Mouse (Mus musculus): ENCODE data around the gene Ndufaf7. TPM values are rescaled to one million over a fixed set of nuclear protein-coding genes. Genes with fewer than 3 reads are reported as not detected.

The Ndufaf7 gene
- polyA plus RNA-seq (2017; shearing (Covaris generic)): 25.0 TPM

DNA sequence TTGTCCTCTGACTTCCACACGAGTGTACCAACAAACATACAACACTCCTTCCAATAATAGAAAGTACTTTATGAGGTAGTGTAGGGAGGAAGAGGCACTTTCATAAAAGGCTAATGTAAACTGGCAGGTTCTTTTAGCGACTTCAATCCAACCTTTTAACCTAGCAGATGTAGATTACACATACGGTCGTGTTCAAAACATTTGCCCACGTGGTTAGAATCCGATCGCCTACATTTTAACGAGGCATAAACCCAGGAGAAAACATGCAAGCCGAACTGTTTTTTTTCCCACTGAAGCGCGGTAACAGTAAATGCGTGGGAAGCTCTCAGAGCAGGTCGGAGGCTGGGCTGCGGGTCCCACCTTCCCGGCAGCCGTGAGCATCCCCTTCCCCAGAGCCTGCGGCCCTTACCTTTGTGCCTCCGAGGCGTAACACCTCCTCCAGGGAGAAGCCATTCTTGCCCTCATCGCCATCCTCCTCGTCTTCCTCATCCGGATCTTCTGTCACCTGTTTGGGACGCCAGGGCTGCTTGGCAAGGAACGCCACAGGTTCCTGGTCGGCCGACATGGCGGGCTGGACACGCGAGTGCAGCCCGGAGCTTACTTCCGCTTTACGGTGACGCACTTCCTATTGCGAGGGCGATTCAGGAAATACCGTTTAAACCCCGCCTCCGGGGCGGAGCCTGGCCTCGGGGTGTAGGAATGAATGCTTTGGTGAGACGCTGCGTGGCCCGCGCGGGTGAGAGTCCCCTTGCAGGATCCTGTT lies at the start of gene Ndufaf7, which contains the start of gene Cebpz:
Ndufaf7 (plus strand) TSS at position 671 of the 763 bp plus-strand sequence.
Cebpz (minus strand) TSS at position 601 of the 763 bp plus-strand sequence.

DNA sequence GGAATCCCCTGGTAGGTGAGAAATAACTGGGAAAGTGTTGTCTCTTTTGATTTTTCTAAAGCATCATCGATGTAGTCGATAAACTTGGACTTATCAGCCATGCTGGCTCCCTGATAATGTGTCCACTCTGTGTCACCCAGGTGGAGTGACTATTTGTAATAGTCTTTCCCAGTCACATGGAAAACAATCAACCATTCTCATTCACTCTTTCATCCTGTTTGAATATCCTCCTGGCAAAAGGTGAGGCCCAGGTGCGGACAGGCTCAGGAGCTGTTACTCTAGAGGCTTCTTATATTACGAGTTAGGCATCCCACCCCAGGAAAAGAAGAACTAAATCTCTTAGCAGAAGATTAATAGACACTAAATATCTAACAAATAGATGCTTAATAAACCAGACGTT lies 30.0 kb upstream of the Ndufaf7 start, which contains the start of gene Sult6b1:
Sult6b1 (minus strand) TSS at position 101 of the 400 bp plus-strand sequence.

DNA sequence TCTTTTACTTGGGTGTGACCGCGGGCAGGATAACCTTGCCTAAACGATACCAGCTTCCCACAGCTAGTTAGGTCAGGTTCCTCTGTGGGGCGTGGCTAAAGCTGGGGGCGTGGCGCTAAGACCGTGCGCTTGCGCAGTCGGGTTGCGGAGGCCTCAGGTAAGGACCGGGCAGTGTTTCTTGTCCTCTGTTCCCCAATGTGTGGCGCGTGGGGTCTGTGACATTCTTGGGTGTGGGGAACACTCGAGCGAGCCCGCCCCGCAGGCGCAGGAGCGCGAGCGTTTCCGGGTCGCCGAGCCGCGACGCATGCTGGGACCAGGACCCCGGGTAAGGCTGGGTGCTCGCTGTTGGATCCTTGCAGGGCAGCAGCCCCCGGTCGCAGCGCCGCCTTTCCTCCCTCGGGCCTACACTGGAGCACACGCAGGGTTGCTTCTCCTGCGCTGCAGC lies 20.5 kb upstream of the Ndufaf7 start, which contains the start of gene Cebpzos:
Cebpzos (plus strand) TSS at position 132 of the 445 bp plus-strand sequence.

Other genes starting within 250 kb of the Ndufaf7 start
- gene Strn, start 199.9 kb upstream of the Ndufaf7 start, polyA plus RNA-seq (2017; shearing (Covaris generic)): 17.6 TPM
- 23.3 TPM for gene Heatr5b, start 101.8 kb upstream of the Ndufaf7 start, polyA plus RNA-seq (2017; shearing (Covaris generic))
- 43.9 TPM for gene Gpatch11, start 101.6 kb upstream of the Ndufaf7 start, polyA plus RNA-seq (2017; shearing (Covaris generic))
- 5.5 TPM for gene Eif2ak2, start 54.6 kb upstream of the Ndufaf7 start, polyA plus RNA-seq (2017; shearing (Covaris generic))
- gene Sult6b1, start 30.1 kb upstream of the Ndufaf7 start, polyA plus RNA-seq (2017; shearing (Covaris generic)): not detected
- 22.1 TPM for gene Cebpzos, start 20.6 kb upstream of the Ndufaf7 start, polyA plus RNA-seq (2017; shearing (Covaris generic))
- gene Cebpz, start 70 bp upstream of the Ndufaf7 start, polyA plus RNA-seq (2017; shearing (Covaris generic)): 110 TPM
- gene Prkd3, start 83.7 kb downstream of the Ndufaf7 start, polyA plus RNA-seq (2017; shearing (Covaris generic)): 20.3 TPM
- gene Qpct, start 114.8 kb downstream of the Ndufaf7 start, polyA plus RNA-seq (2017; shearing (Covaris generic)): 12.3 TPM